Mouse (Mus musculus): Measurements from ENCODE around the gene Adam12.

Adam12 gene

DNA sequence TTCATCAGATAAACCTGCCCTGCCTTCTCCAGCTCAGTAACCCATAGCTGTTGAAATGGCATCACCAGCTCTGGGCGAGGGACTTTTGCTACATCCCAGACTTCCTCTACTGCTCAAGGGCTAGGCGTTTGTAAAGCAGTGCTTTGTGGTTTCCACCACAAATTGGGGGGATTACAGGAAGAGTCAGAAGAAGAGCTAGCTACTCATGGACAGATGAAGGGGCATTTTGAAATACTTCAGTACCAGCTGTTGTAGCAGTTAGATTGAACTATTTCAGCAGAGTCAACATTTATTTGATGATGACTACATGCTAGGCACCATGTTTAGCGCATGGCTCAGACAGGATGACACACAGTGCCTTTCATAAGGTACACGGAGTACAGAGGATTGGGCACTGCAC lies 361.7 kb downstream of the Adam12 start:
- no peak for DNase-seq (ENCODE audit: low spot score)

DNA sequence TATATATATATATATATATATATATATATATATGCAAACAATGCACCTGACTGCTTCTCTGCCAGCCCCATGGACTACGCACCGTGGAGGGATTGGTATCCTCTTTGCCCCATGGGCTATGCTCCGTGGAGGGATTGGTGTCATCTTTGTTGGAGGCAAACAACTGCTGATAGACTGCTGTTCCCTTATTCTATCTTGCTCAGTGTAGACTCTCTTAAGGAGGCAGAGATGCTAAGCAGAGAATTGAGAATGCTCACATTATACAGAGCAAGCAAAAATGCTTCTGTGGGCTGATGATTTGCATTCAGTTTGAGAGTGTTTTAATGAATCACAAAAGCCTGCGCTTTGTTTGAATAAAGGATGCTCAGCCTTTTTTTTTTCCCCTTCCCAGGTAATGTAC lies 368.3 kb downstream of the Adam12 start:
- DNase-seq (ENCODE audit: low spot score) = no peak

DNA sequence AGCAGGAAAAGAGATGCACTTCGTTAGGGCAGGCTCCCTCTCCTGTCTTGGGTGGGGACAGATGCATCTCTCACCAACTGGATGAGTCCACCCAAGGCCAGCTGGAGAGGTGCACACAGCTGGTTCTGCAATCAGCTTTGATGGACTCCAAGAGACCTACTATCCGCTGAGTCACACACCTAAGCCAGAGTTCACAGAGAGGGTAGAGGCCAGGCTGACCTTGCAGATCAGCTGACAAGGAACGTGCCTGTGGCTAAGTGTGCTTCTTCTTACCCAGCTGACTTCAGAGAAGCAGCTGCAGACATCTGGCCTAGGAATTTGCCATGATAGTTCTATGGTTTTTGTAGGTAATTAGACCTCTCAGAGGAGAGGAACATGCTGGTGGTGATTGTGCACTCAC lies 368.8 kb downstream of the Adam12 start:
- no peak for DNase-seq (ENCODE audit: low spot score)

DNA sequence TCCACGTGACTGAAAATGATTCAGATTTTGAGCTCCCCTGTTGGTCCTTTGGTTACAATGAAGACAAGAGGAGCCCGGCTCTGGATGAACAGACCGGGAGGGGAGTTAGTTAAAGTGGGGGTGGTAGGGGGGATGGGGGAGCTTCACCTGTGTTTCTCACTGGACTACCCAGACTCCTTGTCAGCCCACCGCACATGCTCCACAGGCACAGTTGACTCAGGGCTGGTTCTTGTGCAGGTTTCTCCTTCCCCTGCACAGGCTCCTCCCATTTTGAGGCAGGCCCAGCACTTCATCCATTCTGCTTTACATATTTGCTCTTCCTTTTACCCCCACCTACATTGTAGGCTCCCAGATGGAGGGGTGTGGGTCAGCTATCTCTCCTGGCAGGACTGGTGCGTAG lies 369.2 kb downstream of the Adam12 start:
- no peak for DNase-seq (ENCODE audit: low spot score)

DNA sequence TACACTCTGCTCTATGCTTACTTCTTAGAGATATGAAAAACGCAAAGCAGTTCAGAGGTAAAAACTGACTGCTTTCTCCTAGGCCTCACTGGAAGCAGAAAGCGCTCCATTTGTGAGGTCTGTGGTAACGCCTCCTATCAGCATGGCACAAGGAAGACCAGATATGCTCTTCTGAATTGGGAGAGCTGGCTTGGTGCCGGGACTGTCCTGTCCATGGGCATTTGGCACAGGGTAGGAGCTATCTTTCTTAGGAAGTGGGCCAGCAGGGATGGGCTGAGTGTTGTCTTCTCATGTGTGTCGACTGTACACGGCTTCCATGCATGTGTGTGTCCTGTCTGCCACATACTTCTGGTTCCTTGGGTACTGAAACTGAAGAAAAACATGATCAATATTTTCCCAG lies 369.7 kb downstream of the Adam12 start:
- DNase-seq (ENCODE audit: low spot score) = peak; percentile 15

DNA sequence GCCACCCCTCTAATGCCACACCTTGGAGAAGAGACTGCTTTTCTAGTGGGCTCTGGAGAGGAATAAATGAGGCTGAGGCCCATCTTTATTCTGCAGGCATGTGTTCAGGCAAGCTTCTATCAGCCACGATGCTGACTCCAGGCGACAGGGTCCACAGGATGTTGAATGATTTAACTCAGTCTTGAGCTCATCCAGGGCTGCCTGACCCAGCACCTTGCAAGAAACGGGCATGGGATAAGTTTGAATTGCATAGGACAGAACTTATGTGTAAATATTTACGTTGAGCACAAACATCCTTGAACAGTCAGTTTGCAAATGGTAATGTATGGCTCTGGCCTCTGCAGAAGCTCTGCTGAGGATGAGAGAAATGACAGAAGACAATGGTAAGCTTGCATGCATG lies 372.4 kb downstream of the Adam12 start:
- no peak for DNase-seq (ENCODE audit: low spot score)

DNA sequence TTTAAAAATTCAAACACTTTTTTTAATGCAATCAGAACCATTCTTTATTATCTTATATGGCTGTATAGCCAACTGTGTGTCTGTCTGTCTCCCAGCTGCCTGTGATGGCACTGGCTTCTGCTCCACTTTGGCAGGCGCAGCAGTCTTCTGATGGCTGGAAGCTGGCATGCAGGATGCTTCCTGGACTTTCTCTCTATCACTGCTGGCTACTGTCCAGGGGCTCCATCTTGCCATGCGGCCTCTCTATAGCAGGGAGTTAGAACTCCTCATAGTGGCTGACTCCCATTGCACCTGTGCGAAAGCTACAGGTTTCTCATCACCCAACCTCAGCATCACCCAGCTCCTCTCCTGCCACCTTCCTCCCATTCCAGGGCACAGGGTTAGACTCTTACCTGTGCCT lies 373.4 kb downstream of the Adam12 start:
- DNase-seq (ENCODE audit: low spot score) = no peak

DNA sequence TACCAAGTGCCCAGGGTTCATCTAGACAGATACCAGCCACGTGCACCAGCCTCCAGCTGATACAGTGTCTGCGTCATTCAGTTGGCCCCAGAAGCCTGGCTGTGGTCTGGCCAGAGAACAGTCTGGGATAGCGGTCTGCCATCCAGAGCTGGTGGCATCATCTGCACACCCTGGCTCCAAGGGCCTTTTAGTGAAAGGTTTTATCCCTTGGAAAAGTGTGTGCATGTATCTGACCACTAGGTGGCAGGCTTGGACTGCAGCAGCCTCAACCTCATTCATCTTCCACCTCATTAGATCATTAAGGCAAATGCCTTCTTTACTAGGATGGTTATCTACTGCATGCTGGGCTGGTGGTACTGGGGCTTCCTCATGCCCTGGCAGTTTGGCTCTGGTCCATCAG lies 375.7 kb downstream of the Adam12 start:
- peak; percentile 59 for DNase-seq (ENCODE audit: low spot score)

DNA sequence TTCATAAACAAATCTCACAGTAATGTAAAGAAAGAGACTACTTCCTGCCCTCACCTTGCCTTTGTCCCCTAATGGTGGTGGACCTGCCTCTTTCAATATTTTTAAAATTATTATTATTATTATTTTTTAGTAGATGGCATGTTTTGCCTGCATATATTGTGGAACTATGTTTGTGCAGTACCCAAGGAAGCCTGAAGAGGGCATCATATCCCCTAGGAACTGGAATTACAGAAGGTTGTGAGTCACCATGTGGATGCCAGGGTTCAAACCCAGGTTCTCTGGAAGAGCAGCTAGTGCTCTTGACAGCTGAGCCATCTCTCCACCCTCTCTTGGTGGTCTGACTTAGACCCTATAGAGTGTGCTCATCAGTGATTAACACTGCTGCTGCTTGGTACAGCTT lies 381.2 kb downstream of the Adam12 start:
- no peak for DNase-seq (ENCODE audit: low spot score)

DNA sequence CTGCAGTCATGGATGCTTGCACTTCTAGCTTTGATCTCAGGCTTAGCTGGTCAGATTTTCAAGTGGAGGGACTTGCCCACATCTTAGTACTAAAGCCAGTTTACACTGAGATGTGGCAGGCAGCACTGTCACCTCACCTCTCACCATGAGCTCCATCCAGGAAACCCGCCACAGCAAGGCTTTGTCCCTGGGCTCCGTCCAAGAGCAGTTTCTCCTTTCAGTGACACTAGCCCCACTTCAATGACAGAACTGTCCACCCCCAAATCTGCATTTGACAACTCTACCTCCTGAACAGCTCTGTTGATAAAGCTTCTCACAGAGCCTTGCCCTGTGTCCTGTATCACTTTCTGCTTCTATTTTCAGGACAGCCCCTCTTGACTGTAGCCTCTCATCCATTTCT lies 383.8 kb downstream of the Adam12 start:
- DNase-seq (ENCODE audit: low spot score) = no peak

DNA sequence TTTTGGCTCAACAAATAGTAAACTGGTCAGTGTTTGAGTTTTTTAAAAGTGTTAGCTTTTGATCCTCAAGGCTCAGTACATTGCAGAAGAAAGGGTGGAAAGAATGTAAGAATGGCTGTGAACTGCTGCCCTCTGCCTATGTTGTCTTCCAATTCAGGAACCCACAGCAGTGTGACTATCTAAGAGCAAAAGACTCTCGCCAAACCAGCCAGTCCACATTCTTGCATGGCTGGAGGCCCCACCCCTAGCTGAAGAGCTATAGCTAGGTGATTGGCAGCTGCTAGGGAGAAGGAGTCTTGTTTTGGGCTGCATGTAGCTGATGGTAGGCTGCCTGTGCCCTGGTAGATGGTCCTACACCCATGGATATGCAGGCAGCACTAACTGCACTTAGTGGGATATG lies 384.8 kb downstream of the Adam12 start:
- DNase-seq (ENCODE audit: low spot score) = no peak

DNA sequence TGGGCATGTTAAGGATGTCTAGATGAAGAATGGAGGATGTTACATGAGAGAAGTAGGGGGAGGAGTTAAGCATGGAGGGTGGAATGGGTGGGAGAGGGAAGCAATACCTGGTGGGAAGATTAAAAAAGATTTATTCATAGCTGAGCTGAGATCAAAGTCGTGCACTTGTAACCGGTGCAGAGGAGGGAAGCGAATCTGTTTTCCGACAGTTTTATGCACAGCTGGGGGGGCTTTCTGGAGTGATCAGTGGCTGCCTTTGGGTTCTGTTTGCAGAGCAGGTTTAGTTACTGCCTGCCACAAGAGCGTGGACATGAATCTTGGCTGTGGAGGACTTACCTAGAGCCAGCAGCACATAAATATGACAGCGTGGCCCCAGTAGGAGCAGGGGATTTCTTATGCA lies 389.9 kb downstream of the Adam12 start:
- no peak for DNase-seq (ENCODE audit: low spot score)

DNA sequence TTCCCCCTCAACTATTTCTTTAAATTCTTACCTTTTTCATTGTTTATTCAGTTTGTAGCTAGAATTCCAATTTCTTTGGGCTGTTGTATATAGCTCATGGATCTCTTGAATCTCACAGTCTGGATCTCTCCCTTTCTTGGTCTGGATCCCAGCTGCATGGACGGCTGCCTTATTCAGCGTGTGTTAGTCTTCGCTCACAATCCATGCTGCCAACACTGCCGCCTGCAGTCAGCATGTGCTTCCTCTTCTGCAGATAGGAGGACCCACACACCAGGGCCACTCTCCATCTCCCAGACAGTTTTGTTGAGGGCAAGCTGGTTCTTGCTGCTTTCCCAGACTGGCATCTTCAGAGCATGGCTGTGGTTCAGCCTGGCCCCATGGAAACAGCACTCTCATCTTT lies 392.4 kb downstream of the Adam12 start:
- DNase-seq (ENCODE audit: low spot score) = no peak

Data from ovary, postnatal 36 days (tissue).